Mouse (Mus musculus) megakaryocyte, embryonic 14.5 days (primary cell): ENCODE results near the gene Acd.

ENCODE experiments used
- FLI1 ChIP-seq: IDR thresholded peaks from 2 replicates; pipeline ENCODE4 v1.6.1; 2012; ENCODE audit warnings: low read length, inconsistent platforms, mixed read lengths
- GATA1 ChIP-seq: IDR thresholded peaks from 3 replicates; pipeline ENCODE4 v1.6.1; 2012; ENCODE audit warnings: mixed read lengths, low read length, inconsistent platforms, borderline replicate concordance

DNA sequence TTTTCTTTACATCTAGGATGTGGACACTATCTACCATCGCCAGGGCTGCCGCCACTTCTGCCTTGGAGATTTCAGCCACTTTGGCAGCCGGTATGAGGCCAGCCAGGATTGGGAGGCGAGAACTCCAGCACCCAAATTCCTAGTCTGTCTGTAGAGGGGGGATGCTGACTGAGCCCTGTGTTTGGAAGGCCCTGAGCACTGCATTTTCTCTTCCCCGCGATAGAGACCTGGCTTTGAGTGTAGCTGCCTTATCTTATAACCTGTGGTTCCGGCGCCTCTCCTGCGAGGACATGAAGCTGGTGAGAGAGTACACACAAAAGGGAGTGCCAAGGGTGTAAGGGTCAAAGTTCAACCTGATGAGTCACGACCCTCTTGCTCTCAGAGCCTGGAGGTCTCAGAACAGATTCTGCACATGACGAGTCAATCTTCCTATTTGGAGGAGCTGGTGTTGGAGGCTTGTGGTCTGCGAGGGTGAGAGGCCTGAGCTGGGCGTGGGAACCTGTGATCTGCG, 12.6 kb downstream of the Acd start:
- TF ChIP-seq GATA1 (no peak), FLI1 (no peak)
